Mouse (Mus musculus) layer of hippocampus, adult 11-12 months (tissue): ENCODE data around the gene Scnn1a.
"Not testable (repeated sequence)": the region's sequence is repeated elsewhere in the genome, so short reads cannot be mapped to it uniquely, and the experiment has no call there.

Experiments used
- DNase-seq: peaks from one replicate; pipeline ENCODE4 v3.0.0; 2022; ENCODE audit warnings: low spot score

The Scnn1a gene

GRCm38 (mm10) chr6:125320323-125320722 lies at the start of gene Scnn1a:
TSS of gene Scnn1a (plus strand) at chr6:125320659.
- DNase-seq = no peak

- peak; percentile 96 for DNase-seq
These were observed 48.8 kb upstream of the Scnn1a start for GRCm38 (mm10) chr6:125271455-125272227.

GRCm38 (mm10) chr6:125272228-125272785 lies 48.2 kb upstream of the Scnn1a start:
- no peak for DNase-seq

GRCm38 (mm10) chr6:125274841-125275563 lies 45.5 kb upstream of the Scnn1a start:
- DNase-seq = no peak

DNA sequence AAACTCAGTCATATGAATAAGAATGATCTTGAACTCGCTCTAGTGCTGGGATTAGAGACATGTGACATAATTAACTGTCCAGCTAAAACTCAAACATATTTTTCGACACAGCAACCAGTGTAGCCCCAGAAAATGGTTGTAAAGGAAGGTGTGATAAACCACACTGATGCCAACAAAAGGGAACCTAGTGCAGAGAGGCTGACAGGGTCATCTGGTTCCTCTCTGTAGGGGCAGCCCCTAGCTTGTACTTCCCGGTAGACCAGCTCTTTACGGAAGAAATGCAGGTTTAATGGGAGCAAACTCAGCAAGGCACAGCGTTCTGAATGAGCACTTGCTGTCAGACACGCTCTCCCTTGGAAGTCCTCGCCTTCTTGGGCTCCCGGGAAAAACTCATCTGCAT lies 40.7 kb upstream of the Scnn1a start:
- no peak for DNase-seq

GRCm38 (mm10) chr6:125282721-125283120 lies 37.7 kb upstream of the Scnn1a start:
- DNase-seq = not testable (repeated sequence)

DNA sequence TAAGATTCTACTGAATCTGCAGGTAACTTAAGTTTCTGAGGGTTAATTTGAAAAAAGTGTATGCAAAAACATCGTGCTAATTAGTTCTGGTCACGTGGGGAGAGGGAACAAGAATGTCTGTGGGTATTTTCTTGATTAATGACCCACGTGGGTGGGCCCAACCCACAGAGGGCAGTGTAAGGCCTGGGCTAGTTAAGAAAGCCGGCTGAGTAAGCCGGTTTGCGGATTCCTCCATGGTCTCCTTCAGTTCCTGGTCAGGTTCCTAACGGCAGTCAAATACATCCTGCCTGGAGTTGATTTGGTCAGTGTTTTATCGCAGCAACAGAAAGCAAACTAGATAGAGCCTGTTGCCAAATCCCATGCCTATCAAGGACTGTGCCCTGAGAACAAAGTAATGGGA lies 36.2 kb upstream of the Scnn1a start:
- DNase-seq = no peak

- DNase-seq = no peak
These were observed 35.7 kb upstream of the Scnn1a start for GRCm38 (mm10) chr6:125284751-125285150.

DNA sequence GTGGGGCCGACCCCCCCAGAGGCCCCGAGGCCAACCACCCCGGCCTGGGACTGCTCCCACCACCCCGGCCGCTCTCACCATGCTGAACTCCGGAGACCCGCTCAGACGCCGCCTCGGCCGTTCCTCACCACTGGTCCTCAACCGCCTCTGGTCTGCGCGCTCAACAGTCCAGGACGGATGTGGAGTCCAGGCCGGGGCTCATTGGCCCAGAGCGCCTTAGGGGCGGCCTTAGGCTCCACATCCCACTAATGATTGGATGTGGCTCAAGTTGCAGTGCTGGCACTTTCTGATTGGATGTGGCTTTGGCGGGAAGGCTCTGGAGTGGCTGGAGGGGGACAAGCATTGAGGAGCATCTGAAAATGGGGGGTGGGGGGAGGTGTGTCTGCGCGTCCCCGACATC lies 34.6 kb upstream of the Scnn1a start, which contains the start of gene Tuba3a:
Gene Tuba3a (minus strand): TSS at position 153 of the 400 bp plus-strand sequence.
- no peak for DNase-seq

- no peak for DNase-seq
These were observed 33.5 kb upstream of the Scnn1a start for GRCm38 (mm10) chr6:125286944-125287343.

DNA sequence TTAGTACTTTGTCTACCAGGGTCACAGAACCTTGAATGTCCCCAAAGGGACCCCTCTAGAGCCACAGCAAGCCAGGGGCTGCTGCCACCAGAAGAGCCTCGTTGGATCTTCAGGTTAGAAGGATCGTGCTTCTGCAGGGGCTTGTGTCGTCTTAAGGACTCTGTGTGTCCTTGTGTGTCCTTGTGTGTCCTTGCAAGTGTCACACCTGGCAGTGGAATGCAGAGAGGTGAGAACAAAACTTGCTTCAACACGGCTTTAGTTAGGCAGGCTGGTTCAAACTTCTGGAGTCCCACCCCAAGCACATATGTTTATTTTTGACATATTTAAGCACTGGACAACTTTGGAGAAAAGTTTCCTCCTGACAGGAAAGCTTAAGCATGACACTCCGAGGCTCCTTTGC lies 31.7 kb upstream of the Scnn1a start:
- no peak for DNase-seq

DNA sequence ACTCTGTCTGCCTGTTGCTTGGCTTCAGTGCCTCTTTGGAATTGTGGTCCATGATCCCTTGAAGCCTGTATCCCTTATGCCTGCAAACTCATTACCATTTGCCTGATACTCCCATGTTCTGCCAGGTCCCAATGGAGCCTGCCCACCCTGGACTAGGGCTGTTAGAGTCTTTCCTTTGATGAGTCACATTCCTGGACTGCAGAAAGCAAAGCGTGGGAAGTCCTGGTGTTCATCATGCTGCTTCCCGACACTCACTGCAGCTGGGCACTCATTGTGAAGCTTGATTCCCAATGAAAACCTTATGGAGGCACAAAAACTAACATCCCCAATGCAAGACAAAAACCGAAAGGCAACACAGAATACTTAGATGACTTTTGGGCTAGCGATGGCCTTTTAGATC lies 29.1 kb upstream of the Scnn1a start:
- peak; percentile 44 for DNase-seq

- no peak for DNase-seq
These were observed 28.2 kb upstream of the Scnn1a start for GRCm38 (mm10) chr6:125292256-125292655.

DNA sequence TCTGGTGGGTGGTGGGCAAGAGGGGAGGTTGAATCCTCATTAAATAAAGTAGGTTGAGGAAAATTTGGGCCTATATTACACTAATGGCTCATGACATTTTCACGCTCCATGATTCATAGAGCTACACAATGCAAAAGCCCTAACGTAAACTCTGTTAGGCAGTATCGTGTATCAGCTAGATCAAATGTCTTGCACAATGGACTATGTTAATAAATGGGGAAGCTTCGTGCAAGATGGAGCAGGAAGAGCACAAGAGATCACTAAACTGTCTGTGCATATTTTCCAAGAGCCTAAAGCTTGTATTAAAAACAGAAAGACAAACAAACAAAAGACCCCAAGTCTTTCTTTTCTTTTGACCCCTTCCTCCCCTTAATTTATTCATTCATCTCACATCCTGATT lies 26.4 kb upstream of the Scnn1a start:
- no peak for DNase-seq

GRCm38 (mm10) chr6:125297149-125297820 lies 23.2 kb upstream of the Scnn1a start:
- no peak for DNase-seq

DNA sequence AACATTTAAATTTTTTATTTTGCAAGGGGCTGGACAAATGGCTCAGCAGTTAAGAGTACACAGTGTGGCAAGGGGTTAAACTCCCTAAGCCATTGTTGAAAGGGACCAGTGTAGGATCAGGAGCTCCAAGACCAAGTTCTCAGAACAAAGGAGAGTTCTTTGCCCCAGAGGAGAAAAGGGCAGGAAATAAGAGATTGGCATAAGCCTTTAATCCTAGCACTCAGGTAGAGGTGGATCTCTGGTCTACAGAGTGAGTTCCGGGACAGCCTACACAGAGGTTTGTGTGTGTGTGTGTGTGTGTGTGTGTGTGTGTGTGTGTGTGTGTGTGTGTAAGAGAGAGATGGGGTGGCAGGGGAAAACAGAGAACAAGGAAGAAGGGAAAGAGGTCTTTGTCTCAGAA lies 19.5 kb upstream of the Scnn1a start:
- DNase-seq = no peak

GRCm38 (mm10) chr6:125302231-125302982 lies 18.1 kb upstream of the Scnn1a start:
- no peak for DNase-seq

- DNase-seq = no peak
These were observed 17.2 kb upstream of the Scnn1a start for GRCm38 (mm10) chr6:125303242-125303641.

GRCm38 (mm10) chr6:125304408-125304807 lies 16.1 kb upstream of the Scnn1a start:
- DNase-seq = not testable (repeated sequence)

DNA sequence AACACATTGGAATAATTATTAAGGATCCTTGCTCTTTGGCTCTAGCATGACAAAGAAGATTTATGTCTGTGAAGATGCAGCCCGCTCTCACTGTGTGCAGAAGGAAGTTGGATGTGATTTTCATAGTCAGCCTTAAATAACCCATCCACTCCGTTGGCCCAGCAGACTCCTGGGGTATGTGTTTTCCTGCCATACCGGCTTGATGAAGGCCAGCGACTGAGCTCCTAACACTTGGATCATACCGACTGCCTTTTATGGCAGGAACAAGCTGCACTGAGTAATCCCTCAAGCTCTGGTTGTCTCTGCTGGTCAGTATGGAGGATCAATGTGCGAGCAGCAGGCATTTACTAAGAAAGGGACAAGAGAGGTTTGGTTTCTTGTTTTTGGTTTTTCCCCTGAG lies 15.0 kb upstream of the Scnn1a start:
- DNase-seq = no peak

DNA sequence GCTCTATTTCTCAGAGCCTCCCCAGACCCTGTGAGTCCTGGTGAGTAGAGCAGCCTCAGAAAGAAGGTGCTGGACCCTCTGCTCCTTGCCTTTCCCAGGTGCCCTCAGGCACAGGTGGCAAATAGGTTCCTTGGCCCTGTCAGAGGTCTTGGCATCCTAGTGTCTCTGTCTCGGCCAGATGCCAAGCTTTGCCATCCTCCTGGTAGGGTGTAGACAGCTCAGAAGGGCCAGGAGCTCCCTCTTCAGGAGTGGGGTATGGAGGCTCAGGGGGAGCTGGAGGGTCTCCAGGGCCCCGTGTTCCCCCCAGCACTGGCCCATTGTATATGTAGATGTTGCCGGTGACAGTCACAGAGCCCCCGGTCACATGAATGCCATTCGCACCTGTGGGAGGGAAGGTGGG lies 13.4 kb upstream of the Scnn1a start:
- no peak for DNase-seq

- no peak for DNase-seq
These were observed 11.5 kb upstream of the Scnn1a start for GRCm38 (mm10) chr6:125308921-125309320.
